ENCODE assay signal across 7 mouse cellular contexts in genomic region chr2:11494841-11495255, GRCm38 (mm10). TPM values are rescaled to one million over a fixed set of nuclear protein-coding genes. Genes with fewer than 3 reads are reported as not detected.
A peak's percentile ranks its signal among the peaks of the same experiment; 100 is the strongest.
DNase-seq lines count a peak whose midpoint lies in the region; ATAC-seq lines count a peak whose summit lies in the region.

No protein-coding gene starts in this region.

- no peak overlapping the region for H3K27ac ChIP-seq in midbrain, embryonic 15.5 days
- H3K27ac ChIP-seq in midbrain, embryonic 13.5 days: no peak overlapping the region

- H3K36me3 ChIP-seq in midbrain, embryonic 15.5 days (replicated peaks): peaks cover 20% of the 10 kb centered on the region; the same call in 1 of the 2 replicates
- peaks cover 39% of the 10 kb centered on the region for H3K36me3 ChIP-seq in midbrain, embryonic 13.5 days

- H3K4me3 ChIP-seq in midbrain, embryonic 15.5 days: no peak overlapping the region
- no peak overlapping the region for H3K4me3 ChIP-seq in midbrain, embryonic 13.5 days (replicated peaks)

- peaks cover 20% of the 10 kb centered on the region for H3K4me1 ChIP-seq in midbrain, embryonic 15.5 days
- peaks cover 29% of the 10 kb centered on the region for H3K4me1 ChIP-seq in midbrain, embryonic 13.5 days (replicated peaks)

- intact Hi-C loops in heart, postnatal 14 days (cut with DNase I): loop anchor here (5.0 kb wide), 1 partner anchor 63 kb away; no protein-coding TSS in a partner anchor
- intact Hi-C loops in left cerebral cortex, postnatal 4 days (cut with DNase I): no loop called here

- H3K9ac ChIP-seq in midbrain, embryonic 15.5 days: no peak overlapping the region
- H3K9ac ChIP-seq in midbrain, embryonic 13.5 days (replicated peaks): no peak overlapping the region

- peak; percentile 41 to 46 for DNase-seq in cerebellum, postnatal 36 days
- peak; percentile 59 to 78 for DNase-seq in heart, postnatal 14 days
- DNase-seq in left cerebral cortex, postnatal 4 days: peak; percentile 85
- DNase-seq in embryo, embryonic 10 days (ENCODE audit: low spot score): no peak

- H3K4me2 ChIP-seq in midbrain, embryonic 15.5 days: no peak overlapping the region
- no peak overlapping the region for H3K4me2 ChIP-seq in midbrain, embryonic 13.5 days (replicated peaks)

- peak; percentile 80 for ATAC-seq in midbrain, embryonic 15.5 days (replicated peaks)
- no peak for ATAC-seq in midbrain, embryonic 13.5 days
- ATAC-seq in inflammation-experienced regulatory T-cells, adult 6 months: no peak

- H3K9me3 ChIP-seq in midbrain, embryonic 15.5 days: no peaks in the 10 kb centered on the region
- H3K9me3 ChIP-seq in midbrain, embryonic 13.5 days: no peaks in the 10 kb centered on the region

- 68% methylated on average over 7 of the region's 7 CpGs for WGBS in midbrain, embryonic 15.5 days
- WGBS in midbrain, embryonic 13.5 days: 67% methylated on average over 7 of the region's 7 CpGs

- H3K27me3 ChIP-seq in midbrain, embryonic 15.5 days (replicated peaks): no peaks in the 10 kb centered on the region
- no peaks in the 10 kb centered on the region for H3K27me3 ChIP-seq in midbrain, embryonic 13.5 days

RNA-seq across cellular contexts. Expression of gene Pfkfb3, which starts 59.0 kb away (rescaled TPM):
- polyA plus RNA-seq in midbrain, embryonic 15.5 days (2015; fragmentation: Nextera tagmentation; extraction: Ambion mirVana): 35.3 and 35.7 TPM in 2 replicates
- polyA plus RNA-seq in midbrain, embryonic 13.5 days (2015; fragmentation: Nextera tagmentation; extraction: Ambion mirVana): 23.4 and 24.8 TPM in 2 replicates
- total RNA-seq in heart, postnatal 14 days (2021): 10 to 100 TPM; 11.9 to 14.5 TPM
- total RNA-seq in left cerebral cortex, postnatal 4 days (2021): 10 to 100 TPM; 55.3 to 57.4 TPM
- polyA plus RNA-seq in inflammation-experienced regulatory T-cells, adult 6 months (2017; shearing (Covaris generic)): 10 to 100 TPM; 15.8 to 18.2 (median 16.4) TPM
